Mouse (Mus musculus): ENCODE results near the gene Ppp2r5b. TPM values are rescaled to one million over a fixed set of nuclear protein-coding genes. Genes with fewer than 3 reads are reported as not detected.
A peak's percentile ranks its signal among the peaks of the same experiment; 100 is the strongest.

Ppp2r5b gene
- total and polyA plus RNA-seq, 2 experiments = 3.2 to 14.5 TPM

GRCm38 (mm10) chr19:6280554-6280953 lies 44.9 kb upstream of the Ppp2r5b start:
- H3K36me3 ChIP-seq (ENCODE audit: control insufficient read depth, insufficient read depth, low read length) = peaks cover 7% of the 10 kb centered on the region
- peaks cover 31% of the 10 kb centered on the region for H3K4me1 ChIP-seq (ENCODE audit: control insufficient read depth, insufficient read depth, low read length)
- no peaks in the 10 kb centered on the region for H3K27me3 ChIP-seq (ENCODE audit: control insufficient read depth, insufficient read depth, low read length)
- peaks cover 31% of the 10 kb centered on the region for H3K79me2 ChIP-seq (ENCODE audit: control insufficient read depth, insufficient read depth, low read length)
- no peak overlapping the region for H3K9ac ChIP-seq (ENCODE audit: low read depth, low read length)
- TF ChIP-seq CTCF (IDR thresholded peaks at IDR 0.05; ENCODE audit: low read depth, low read length) = no peak
- no peak for TF ChIP-seq POLR2A (IDR thresholded peaks at IDR 0.05; ENCODE audit: extremely low read depth, insufficient read depth, low read length)
- H3K27ac ChIP-seq (replicated peaks; ENCODE audit: insufficient read depth, low read depth, low read length) = no peak overlapping the region
- no peak overlapping the region for H3K4me3 ChIP-seq (ENCODE audit: insufficient read depth, low read depth, low read length)
- 52% methylated on average over 7 of the region's 7 CpGs for WGBS
- peak; percentile 40 for DNase-seq (ENCODE audit: extremely low read depth, low read depth, low spot score)

- Histone ChIP-seq H3K79me2 (ENCODE audit: control insufficient read depth, insufficient read depth, low read length) (peaks cover 26% of the 10 kb centered on the region), H3K4me1 (ENCODE audit: control insufficient read depth, insufficient read depth, low read length) (peaks cover 27% of the 10 kb centered on the region), H3K27ac (replicated peaks; ENCODE audit: insufficient read depth, low read depth, low read length) (no peak overlapping the region), H3K4me3 (ENCODE audit: insufficient read depth, low read depth, low read length) (no peak overlapping the region), H3K27me3 (ENCODE audit: control insufficient read depth, insufficient read depth, low read length) (no peaks in the 10 kb centered on the region), H3K36me3 (ENCODE audit: control insufficient read depth, insufficient read depth, low read length) (peaks cover 7% of the 10 kb centered on the region), H3K9ac (ENCODE audit: low read depth, low read length) (peak overlapping the region; percentile 10; the same call in 1 of the 2 replicates)
- DNase-seq (ENCODE audit: extremely low read depth, low read depth, low spot score) = no peak
- TF ChIP-seq CTCF (IDR thresholded peaks at IDR 0.05; ENCODE audit: low read depth, low read length) = no peak
- no peak for TF ChIP-seq POLR2A (IDR thresholded peaks at IDR 0.05; ENCODE audit: extremely low read depth, insufficient read depth, low read length)
- WGBS = 88% methylated on average over 6 of the region's 6 CpGs
Measured at GRCm38 (mm10) chr19:6279481-6280144, 43.9 kb upstream of the Ppp2r5b start.

GRCm38 (mm10) chr19:6278439-6279073 lies 42.9 kb upstream of the Ppp2r5b start:
- WGBS = 26% methylated on average over 6 of the region's 6 CpGs
- Histone ChIP-seq H3K9ac (ENCODE audit: low read depth, low read length) (peak overlapping the region; percentile 25), H3K4me1 (ENCODE audit: control insufficient read depth, insufficient read depth, low read length) (peaks cover 24% of the 10 kb centered on the region), H3K36me3 (ENCODE audit: control insufficient read depth, insufficient read depth, low read length) (peaks cover 7% of the 10 kb centered on the region), H3K27me3 (ENCODE audit: control insufficient read depth, insufficient read depth, low read length) (no peaks in the 10 kb centered on the region), H3K79me2 (ENCODE audit: control insufficient read depth, insufficient read depth, low read length) (peaks cover 26% of the 10 kb centered on the region), H3K4me3 (ENCODE audit: insufficient read depth, low read depth, low read length) (peak overlapping the region; percentile 17; the same call in 1 of the 2 replicates), H3K27ac (replicated peaks; ENCODE audit: insufficient read depth, low read depth, low read length) (peak overlapping the region; percentile 22; the same call in 1 of the 2 replicates)
- DNase-seq (ENCODE audit: extremely low read depth, low read depth, low spot score) = no peak
- TF ChIP-seq POLR2A (IDR thresholded peaks at IDR 0.05; ENCODE audit: extremely low read depth, insufficient read depth, low read length) (no peak), CTCF (IDR thresholded peaks at IDR 0.05; ENCODE audit: low read depth, low read length) (no peak)

GRCm38 (mm10) chr19:6277661-6278438 lies 42.2 kb upstream of the Ppp2r5b start:
- Histone ChIP-seq H3K36me3 (ENCODE audit: control insufficient read depth, insufficient read depth, low read length) (peaks cover 7% of the 10 kb centered on the region), H3K27ac (replicated peaks; ENCODE audit: insufficient read depth, low read depth, low read length) (peak overlapping the region; percentile 68), H3K9ac (ENCODE audit: low read depth, low read length) (peak overlapping the region; percentile 96), H3K79me2 (ENCODE audit: control insufficient read depth, insufficient read depth, low read length) (peaks cover 26% of the 10 kb centered on the region), H3K4me3 (ENCODE audit: insufficient read depth, low read depth, low read length) (peak overlapping the region; percentile 94), H3K27me3 (ENCODE audit: control insufficient read depth, insufficient read depth, low read length) (no peaks in the 10 kb centered on the region), H3K4me1 (ENCODE audit: control insufficient read depth, insufficient read depth, low read length) (peaks cover 23% of the 10 kb centered on the region)
- TF ChIP-seq CTCF (IDR thresholded peaks at IDR 0.05; ENCODE audit: low read depth, low read length) (no peak), POLR2A (IDR thresholded peaks at IDR 0.05; ENCODE audit: extremely low read depth, insufficient read depth, low read length) (no peak)
- 5% methylated on average over 10 of the region's 10 CpGs for WGBS
- peak; percentile 80 for DNase-seq (ENCODE audit: extremely low read depth, low read depth, low spot score)

- H3K4me3 ChIP-seq (ENCODE audit: insufficient read depth, low read depth, low read length) = peak within 1 kb of the TSS; percentile 94
- TF ChIP-seq CTCF (IDR thresholded peaks at IDR 0.05; ENCODE audit: low read depth, low read length) = peak; percentile 81
- peak; percentile 59 for TF ChIP-seq POLR2A (IDR thresholded peaks at IDR 0.05; ENCODE audit: extremely low read depth, insufficient read depth, low read length)
- H3K27ac ChIP-seq (replicated peaks; ENCODE audit: insufficient read depth, low read depth, low read length) = peak within 1 kb of the TSS; percentile 86
- peak; percentile 87 for DNase-seq (ENCODE audit: extremely low read depth, low read depth, low spot score)
- H3K79me2 ChIP-seq (ENCODE audit: control insufficient read depth, insufficient read depth, low read length) = peaks cover 26% of the 10 kb centered on the region
- no peaks in the 10 kb centered on the region for H3K27me3 ChIP-seq (ENCODE audit: control insufficient read depth, insufficient read depth, low read length)
- 1% methylated on average over 105 of the region's 106 CpGs for WGBS
- H3K9ac ChIP-seq (ENCODE audit: low read depth, low read length) = peak within 1 kb of the TSS; percentile 96
- H3K36me3 ChIP-seq (ENCODE audit: control insufficient read depth, insufficient read depth, low read length) = peaks cover 4% of the 10 kb centered on the region; the same call in 1 of the 2 replicates
- H3K4me1 ChIP-seq (ENCODE audit: control insufficient read depth, insufficient read depth, low read length) = peaks cover 27% of the 10 kb centered on the region
Measured at GRCm38 (mm10) chr19:6276426-6277421, 41.1 kb upstream of the Ppp2r5b start, which contains the start of gene Ehd1. Gene Ehd1 (plus strand): TSS chr19:6276725.
